Mouse (Mus musculus): ENCODE data around the gene Rbp2. TPM values are rescaled to one million over a fixed set of nuclear protein-coding genes. Genes with fewer than 3 reads are reported as not detected.
A peak's percentile ranks its signal among the peaks of the same experiment; 100 is the strongest.

Gene Rbp2
- total RNA-seq (2014; rRNA removed) (0.76 TPM in 1 of 2 replicates, not detected in the other), polyA plus RNA-seq (2015; fragmentation: Nextera tagmentation; extraction: Ambion mirVana) (0.48 and 0.67 TPM in 2 replicates)

GRCm38 (mm10) chr9:98485815-98486214 is at the start of gene Rbp2:
Rbp2 (plus strand) TSS chr9:98486115.
- H3K27me3 ChIP-seq (ENCODE audit: insufficient read depth, low read length) = no peaks in the 10 kb centered on the region
- H3K4me1 ChIP-seq (ENCODE audit: insufficient read depth) = no peaks in the 10 kb centered on the region
- no peak within 1 kb of the TSS for H3K4me3 ChIP-seq (ENCODE audit: low read depth, low read length)
- no peaks in the 10 kb centered on the region for H3K36me3 ChIP-seq (ENCODE audit: insufficient read depth)
- H3K4me2 ChIP-seq (ENCODE audit: low read depth) = no peak within 1 kb of the TSS
- no peak within 1 kb of the TSS for H3K27ac ChIP-seq (ENCODE audit: low read depth, low read length)
- no peak within 1 kb of the TSS for H3K9ac ChIP-seq
- no peak for ATAC-seq
- TF ChIP-seq CTCF (IDR thresholded peaks at IDR 0.05; ENCODE audit: low read depth) = no peak
- DNase-seq = no peak
- H3K9me3 ChIP-seq (ENCODE audit: low read length) = no peaks in the 10 kb centered on the region
- WGBS = 92% methylated on average over 3 of the region's 3 CpGs

GRCm38 (mm10) chr9:98437819-98438218 is 48.1 kb upstream of the Rbp2 start:
- no peak for TF ChIP-seq CTCF (IDR thresholded peaks at IDR 0.05; ENCODE audit: low read depth)
- no peak for ATAC-seq
- no peak overlapping the region for H3K4me2 ChIP-seq (ENCODE audit: low read depth)

GRCm38 (mm10) chr9:98439091-98439490 is 46.8 kb upstream of the Rbp2 start:
- 0 out of 2 replicates have a peak, but pooled peaks cover 3% of the 10 kb centered on the region for H3K4me1 ChIP-seq (ENCODE audit: insufficient read depth)
- no peak overlapping the region for H3K27ac ChIP-seq (ENCODE audit: low read depth, low read length)
- H3K27me3 ChIP-seq (ENCODE audit: insufficient read depth, low read length) = no peaks in the 10 kb centered on the region
- H3K4me2 ChIP-seq (ENCODE audit: low read depth) = no peak overlapping the region
- no peak overlapping the region for H3K9ac ChIP-seq
- H3K4me3 ChIP-seq (ENCODE audit: low read depth, low read length) = no peak overlapping the region
- DNase-seq = no peak
- no peak for ATAC-seq
- WGBS = 75% methylated on average over 3 of the region's 3 CpGs
- H3K36me3 ChIP-seq (ENCODE audit: insufficient read depth) = no peaks in the 10 kb centered on the region
- no peak for TF ChIP-seq CTCF (IDR thresholded peaks at IDR 0.05; ENCODE audit: low read depth)
- H3K9me3 ChIP-seq (ENCODE audit: low read length) = no peaks in the 10 kb centered on the region

More at GRCm38 (mm10) chr9:98437819-98438218, 48.1 kb upstream of the Rbp2 start:
- WGBS = 89% methylated on average over 4 of the region's 4 CpGs
- H3K4me3 ChIP-seq (ENCODE audit: low read depth, low read length) = no peak overlapping the region
- H3K4me1 ChIP-seq (ENCODE audit: insufficient read depth) = 0 out of 2 replicates have a peak, but pooled peaks cover 3% of the 10 kb centered on the region
- no peak for DNase-seq
- H3K9ac ChIP-seq = no peak overlapping the region
- H3K27me3 ChIP-seq (ENCODE audit: insufficient read depth, low read length) = no peaks in the 10 kb centered on the region
- H3K9me3 ChIP-seq (ENCODE audit: low read length) = no peaks in the 10 kb centered on the region
- H3K27ac ChIP-seq (ENCODE audit: low read depth, low read length) = no peak overlapping the region
- H3K36me3 ChIP-seq (ENCODE audit: insufficient read depth) = no peaks in the 10 kb centered on the region

DNA sequence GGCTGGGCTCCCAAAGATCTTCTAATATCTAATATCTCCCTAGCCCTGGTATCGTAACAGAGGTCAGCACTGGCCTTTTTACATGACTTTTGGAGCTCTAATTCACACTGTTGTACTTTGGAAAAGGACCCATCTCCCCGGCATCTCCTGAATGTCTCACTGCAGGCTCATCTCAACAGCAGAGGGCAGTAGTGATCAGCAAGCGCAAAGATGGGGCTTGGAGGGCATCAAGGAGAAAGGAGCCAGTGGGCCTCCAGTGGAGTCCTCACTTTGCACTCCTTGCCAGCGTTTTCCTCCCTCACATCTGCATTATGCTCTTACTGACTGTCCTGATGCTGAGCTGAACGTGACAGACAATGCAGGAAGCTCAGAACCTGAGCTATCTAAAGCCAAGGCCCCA is 43.3 kb upstream of the Rbp2 start:
- ATAC-seq (no peak; the same call in 1 of the 2 replicates), DNase-seq (peak; percentile 50)
- Histone ChIP-seq H3K9me3 (ENCODE audit: low read length) (no peaks in the 10 kb centered on the region), H3K4me3 (ENCODE audit: low read depth, low read length) (no peak overlapping the region), H3K9ac (no peak overlapping the region), H3K4me2 (ENCODE audit: low read depth) (no peak overlapping the region), H3K36me3 (ENCODE audit: insufficient read depth) (0 out of 2 replicates have a peak, but pooled peaks cover 4% of the 10 kb centered on the region), H3K27ac (ENCODE audit: low read depth, low read length) (no peak overlapping the region), H3K4me1 (ENCODE audit: insufficient read depth) (0 out of 2 replicates have a peak, but pooled peaks cover 3% of the 10 kb centered on the region), H3K27me3 (ENCODE audit: insufficient read depth, low read length) (no peaks in the 10 kb centered on the region)
- WGBS = 39% methylated on average over 5 of the region's 5 CpGs
- TF ChIP-seq CTCF (IDR thresholded peaks at IDR 0.05; ENCODE audit: low read depth) = peak; percentile 75

DNA sequence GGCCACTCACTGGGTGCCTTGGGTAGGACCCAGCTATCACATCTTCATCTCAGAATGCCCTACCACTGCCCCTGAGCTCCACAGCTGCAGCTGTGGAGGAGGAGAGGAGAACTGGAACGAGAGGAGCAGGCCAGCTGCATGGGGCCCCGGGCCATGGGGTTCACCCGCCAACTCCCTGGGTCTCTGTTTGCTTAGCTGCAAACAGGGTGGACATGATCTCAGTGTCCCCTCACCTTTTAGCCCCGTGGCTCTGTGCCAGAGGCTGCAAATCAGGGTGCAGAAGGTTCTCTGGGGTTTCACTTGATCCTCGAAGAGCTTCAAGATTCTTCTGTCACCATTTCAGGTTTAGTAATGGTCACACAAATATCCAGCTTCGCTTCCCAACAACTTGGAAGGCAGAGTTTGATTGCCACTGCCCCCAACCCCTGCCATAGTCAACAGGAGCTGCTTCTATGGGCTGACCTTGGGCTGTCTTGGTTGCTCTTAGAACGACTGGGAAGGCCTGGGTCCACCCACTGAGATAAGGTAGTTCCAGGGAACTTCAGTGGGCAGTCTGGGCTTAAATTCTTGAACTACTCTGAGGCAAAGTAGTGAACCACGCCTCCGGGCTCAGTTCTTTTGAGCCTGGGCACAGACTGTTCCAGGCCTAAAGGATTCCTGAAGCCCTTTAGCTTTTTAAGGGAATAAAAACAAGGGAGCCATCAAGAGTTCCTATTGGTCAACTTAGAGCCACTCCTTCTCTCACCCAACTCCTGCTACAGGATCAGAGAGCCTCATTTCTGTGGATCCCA is 40.4 kb upstream of the Rbp2 start:
- no peak for TF ChIP-seq CTCF (IDR thresholded peaks at IDR 0.05; ENCODE audit: low read depth)
- DNase-seq (no peak), ATAC-seq (no peak)
- Histone ChIP-seq H3K36me3 (ENCODE audit: insufficient read depth) (0 out of 2 replicates have a peak, but pooled peaks cover 4% of the 10 kb centered on the region), H3K4me2 (ENCODE audit: low read depth) (no peak overlapping the region), H3K9me3 (ENCODE audit: low read length) (no peaks in the 10 kb centered on the region), H3K27ac (ENCODE audit: low read depth, low read length) (no peak overlapping the region), H3K4me1 (ENCODE audit: insufficient read depth) (no peaks in the 10 kb centered on the region), H3K9ac (no peak overlapping the region), H3K4me3 (ENCODE audit: low read depth, low read length) (no peak overlapping the region), H3K27me3 (ENCODE audit: insufficient read depth, low read length) (no peaks in the 10 kb centered on the region)
- 85% methylated on average over 9 of the region's 9 CpGs for WGBS

DNA sequence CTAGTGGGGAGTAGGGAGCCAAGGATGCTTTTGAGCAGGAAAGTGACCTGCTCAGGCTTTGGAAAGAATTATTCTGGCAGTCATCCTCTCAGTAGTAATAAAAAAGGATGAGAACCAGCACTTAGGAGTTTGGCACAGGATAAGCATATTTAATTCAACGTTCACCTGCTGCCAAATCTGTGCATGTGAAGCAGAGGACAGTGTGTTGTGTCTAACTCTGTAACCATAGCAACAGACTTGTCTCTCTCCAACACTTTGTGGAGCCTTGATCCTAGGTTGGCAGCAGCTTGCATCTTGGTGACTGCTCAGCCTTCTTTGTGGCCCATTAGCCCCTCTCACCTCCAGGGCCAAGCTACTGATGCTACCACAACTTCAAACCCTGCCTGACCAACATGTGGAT is 34.9 kb upstream of the Rbp2 start:
- peak; percentile 41 for DNase-seq
- no peaks in the 10 kb centered on the region for H3K9me3 ChIP-seq (ENCODE audit: low read length)
- no peaks in the 10 kb centered on the region for H3K4me1 ChIP-seq (ENCODE audit: insufficient read depth)
- H3K27ac ChIP-seq (ENCODE audit: low read depth, low read length) = no peak overlapping the region
- no peak overlapping the region for H3K4me3 ChIP-seq (ENCODE audit: low read depth, low read length)
- H3K9ac ChIP-seq = no peak overlapping the region
- H3K36me3 ChIP-seq (ENCODE audit: insufficient read depth) = no peaks in the 10 kb centered on the region
- WGBS = 13% methylated on average over 1 of the region's 1 CpGs
- H3K4me2 ChIP-seq (ENCODE audit: low read depth) = no peak overlapping the region
- ATAC-seq = peak; percentile 70
- H3K27me3 ChIP-seq (ENCODE audit: insufficient read depth, low read length) = no peaks in the 10 kb centered on the region
- no peak for TF ChIP-seq CTCF (IDR thresholded peaks at IDR 0.05; ENCODE audit: low read depth)

- ATAC-seq = no peak
- no peaks in the 10 kb centered on the region for H3K9me3 ChIP-seq (ENCODE audit: low read length)
- no peak overlapping the region for H3K4me3 ChIP-seq (ENCODE audit: low read depth, low read length)
- no peak for DNase-seq
- no peak overlapping the region for H3K4me2 ChIP-seq (ENCODE audit: low read depth)
- no peaks in the 10 kb centered on the region for H3K4me1 ChIP-seq (ENCODE audit: insufficient read depth)
- H3K36me3 ChIP-seq (ENCODE audit: insufficient read depth) = no peaks in the 10 kb centered on the region
- TF ChIP-seq CTCF (IDR thresholded peaks at IDR 0.05; ENCODE audit: low read depth) = no peak
- 82% methylated on average over 2 of the region's 2 CpGs for WGBS
- no peak overlapping the region for H3K9ac ChIP-seq
- no peaks in the 10 kb centered on the region for H3K27me3 ChIP-seq (ENCODE audit: insufficient read depth, low read length)
- no peak overlapping the region for H3K27ac ChIP-seq (ENCODE audit: low read depth, low read length)
These were observed 19.2 kb upstream of the Rbp2 start for GRCm38 (mm10) chr9:98466709-98467108.

Measured in forebrain, postnatal 0 days (tissue).